Mouse (Mus musculus) stomach, postnatal 0 days (tissue): Measurements from ENCODE around the gene Pink1. TPM values are rescaled to one million over a fixed set of nuclear protein-coding genes. Genes with fewer than 3 reads are reported as not detected.

Source experiments
- ATAC-seq: fragments of 200-750 bp; cut with Nextera tagmentation; 2 replicates; pipeline ENCODE4 v1.8.0; 2017; ENCODE audit not compliant: low FRiP score, low TSS enrichment
- DNase-seq: peaks from one replicate; pipeline ENCODE4 v3.0.0-alpha.2; 2016; ENCODE audit warnings: low spot score
- H3K27ac ChIP-seq: fragments of 300-500 bp; sonication (generic); replicated peaks from 2 replicates; pipeline ENCODE4 v1.5.1; 2014; ENCODE audit warnings: mild to moderate bottlenecking, control low read depth
- H3K27me3 ChIP-seq: fragments of 300-500 bp; sonication (generic); 2 replicates; pipeline ENCODE4 v1.6.1; 2014; ENCODE audit warnings: low read length; ENCODE audit not compliant: control insufficient read depth, insufficient read depth
- H3K36me3 ChIP-seq: fragments of 300-500 bp; sonication (generic); 2 replicates; pipeline ENCODE4 v1.6.1; 2014; ENCODE audit warnings: low read length, mixed read lengths; ENCODE audit not compliant: control insufficient read depth, insufficient read depth
- H3K4me1 ChIP-seq: fragments of 300-500 bp; sonication (generic); replicated peaks from 2 replicates; pipeline ENCODE4 v1.6.1; 2014; ENCODE audit warnings: antibody characterized with exemption; ENCODE audit not compliant: control insufficient read depth, insufficient read depth
- H3K4me2 ChIP-seq: fragments of 300-500 bp; sonication (generic); replicated peaks from 2 replicates; pipeline ENCODE4 v1.6.1; 2014; ENCODE audit warnings: low read depth, mild to moderate bottlenecking, control low read depth, moderate library complexity
- H3K4me3 ChIP-seq: fragments of 300-500 bp; sonication (generic); 2 replicates; pipeline ENCODE4 v1.5.1; 2014; ENCODE audit warnings: low read depth, low read length, control low read depth
- H3K9ac ChIP-seq: fragments of 300-500 bp; sonication (generic); 2 replicates; pipeline ENCODE4 v1.6.1; 2014; ENCODE audit warnings: mild to moderate bottlenecking, low read length, control low read depth, mixed read lengths
- H3K9me3 ChIP-seq: fragments of 300-500 bp; sonication (generic); 2 replicates; pipeline ENCODE4 v1.6.1; 2016; ENCODE audit warnings: low read length; ENCODE audit not compliant: control insufficient read depth
- CTCF ChIP-seq: IDR thresholded peaks from 2 replicates; pipeline ENCODE4 v1.5.1; 2016; ENCODE audit warnings: antibody characterized with exemption, low read depth, mild to moderate bottlenecking, moderate library complexity
- EP300 ChIP-seq: optimal IDR thresholded peaks from 2 replicates; pipeline ENCODE3; 2016; ENCODE audit warnings: antibody characterized with exemption
- WGBS: fragments of 180-500 bp; shearing (Covaris S2); extraction: QIAGEN DNeasy Blood & Tissue Kit; methylation state at CpG from one replicate; pipeline ENCODE4 v1.1.7; 2014; 5-methylcytosine and 5-hydroxymethylcytosine counted together
- polyA plus RNA-seq: library from polyadenylated mRNA; unstranded; fragments of >200 nt; fragmentation: Nextera tagmentation; extraction: Ambion mirVana; gene quantifications from 2 replicates; pipeline ENCODE4 v1.2.1, GENCODE M21; 2015

Gene Pink1
- polyA plus RNA-seq: 62.1 and 77.1 TPM in 2 replicates

DNA sequence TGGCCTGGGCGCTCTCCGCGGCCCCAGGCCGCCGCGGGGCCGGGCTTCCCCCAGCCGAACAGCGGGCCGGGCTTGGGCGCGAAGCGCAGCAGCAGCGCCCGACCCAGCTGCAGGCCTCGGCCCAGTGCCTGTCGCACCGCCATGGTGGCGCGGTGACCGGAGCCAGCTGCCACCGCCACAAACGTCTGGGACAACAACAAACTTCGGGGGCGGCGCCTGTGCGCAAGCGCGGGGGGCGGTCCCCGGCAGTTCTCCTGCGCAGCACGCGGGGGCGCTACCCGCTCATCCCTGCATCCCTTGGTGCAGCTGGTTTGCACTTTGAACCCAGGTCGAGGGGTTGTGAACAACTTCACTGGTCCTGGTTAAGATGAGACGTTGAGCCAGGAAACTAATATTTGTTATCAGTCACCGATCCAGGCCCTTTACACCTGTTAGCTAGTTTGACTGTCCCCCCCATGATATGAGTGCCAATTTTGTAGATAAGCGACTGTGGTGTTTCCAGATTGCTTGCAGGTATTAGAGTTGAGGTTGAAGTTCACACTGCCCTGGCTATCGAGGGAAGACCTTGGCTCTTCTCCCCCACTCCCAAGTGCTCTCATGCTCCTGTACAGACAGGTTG lies at the start of gene Pink1:
TSS of gene Pink1 (minus strand) at position 231 of the 619 bp plus-strand sequence.
- Histone ChIP-seq H3K4me2 (peak within 1 kb of the TSS; percentile 67), H3K9me3 (no peaks in the 10 kb centered on the region), H3K9ac (peak within 1 kb of the TSS; percentile 99), H3K4me1 (no peaks in the 10 kb centered on the region), H3K27ac (peak within 1 kb of the TSS; percentile 100), H3K27me3 (no peaks in the 10 kb centered on the region), H3K4me3 (peak within 1 kb of the TSS; percentile 94), H3K36me3 (no peaks in the 10 kb centered on the region)
- TF ChIP-seq EP300: peak; percentile 39
- peak; percentile 87 for TF ChIP-seq CTCF
- WGBS: 4% methylated on average over 32 of the region's 41 CpGs
- ATAC-seq (peak; percentile 74), DNase-seq (peak; percentile 92)

DNA sequence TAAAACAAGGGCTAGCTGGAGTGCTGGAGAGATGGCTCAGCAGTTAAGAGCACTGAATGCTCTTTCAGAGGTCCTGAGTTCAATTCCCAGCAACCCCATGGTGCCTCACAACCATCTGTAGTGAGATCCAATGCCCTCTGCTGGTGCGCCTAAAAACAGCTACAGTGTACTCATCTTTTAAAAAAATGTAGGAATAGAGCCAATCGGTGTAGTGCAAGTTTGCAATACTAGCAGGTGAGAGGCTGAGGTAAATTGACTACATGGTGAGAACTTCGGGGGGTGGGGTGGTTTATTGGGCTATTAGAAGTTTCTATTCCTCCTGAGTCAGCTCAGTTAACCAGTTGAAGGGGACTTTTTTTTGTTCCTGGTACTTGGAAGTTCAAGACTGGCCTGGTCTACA lies 49.0 kb upstream of the Pink1 start:
- Histone ChIP-seq H3K27me3 (no peaks in the 10 kb centered on the region), H3K4me1 (no peaks in the 10 kb centered on the region), H3K9ac (no peak overlapping the region), H3K9me3 (no peaks in the 10 kb centered on the region), H3K4me3 (no peak overlapping the region), H3K27ac (no peak overlapping the region), H3K4me2 (no peak overlapping the region), H3K36me3 (no peaks in the 10 kb centered on the region)
- ATAC-seq (no peak), DNase-seq (no peak)
- TF ChIP-seq CTCF: no peak
- no peak for TF ChIP-seq EP300
- 86% methylated on average over 3 of the region's 3 CpGs for WGBS

DNA sequence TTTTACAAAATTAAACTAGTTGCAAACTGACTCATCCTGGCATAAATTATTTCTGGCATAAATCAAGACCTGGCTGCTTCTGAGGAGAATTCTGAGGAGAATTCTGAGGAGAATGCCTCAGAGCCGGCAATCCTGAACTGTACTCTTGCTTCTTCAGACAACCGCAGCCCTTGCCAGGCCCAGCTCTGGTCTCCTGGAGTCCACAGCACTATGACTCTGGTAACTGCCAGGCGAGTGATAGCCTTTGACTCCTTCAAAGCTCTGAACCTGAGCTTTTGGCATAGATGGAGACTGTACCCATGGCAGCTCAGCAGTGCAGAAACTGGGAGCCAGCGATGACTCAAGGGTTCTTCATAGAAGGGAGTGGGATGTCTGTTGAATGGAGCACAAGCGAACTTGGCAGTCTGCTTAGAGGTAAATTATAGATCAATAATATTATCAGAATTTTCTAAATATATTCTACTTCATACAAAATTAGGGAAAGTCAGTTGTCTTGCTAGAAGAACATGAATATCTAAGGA lies 44.9 kb upstream of the Pink1 start:
- H3K9ac ChIP-seq: no peak overlapping the region
- H3K9me3 ChIP-seq: no peaks in the 10 kb centered on the region
- no peaks in the 10 kb centered on the region for H3K4me1 ChIP-seq
- H3K4me2 ChIP-seq: no peak overlapping the region
- no peak overlapping the region for H3K27ac ChIP-seq
- H3K36me3 ChIP-seq: no peaks in the 10 kb centered on the region
- no peaks in the 10 kb centered on the region for H3K27me3 ChIP-seq
- H3K4me3 ChIP-seq: no peak overlapping the region
- 76% methylated on average over 5 of the region's 5 CpGs for WGBS
- TF ChIP-seq CTCF: no peak
- TF ChIP-seq EP300: no peak
- ATAC-seq (no peak), DNase-seq (no peak)

DNA sequence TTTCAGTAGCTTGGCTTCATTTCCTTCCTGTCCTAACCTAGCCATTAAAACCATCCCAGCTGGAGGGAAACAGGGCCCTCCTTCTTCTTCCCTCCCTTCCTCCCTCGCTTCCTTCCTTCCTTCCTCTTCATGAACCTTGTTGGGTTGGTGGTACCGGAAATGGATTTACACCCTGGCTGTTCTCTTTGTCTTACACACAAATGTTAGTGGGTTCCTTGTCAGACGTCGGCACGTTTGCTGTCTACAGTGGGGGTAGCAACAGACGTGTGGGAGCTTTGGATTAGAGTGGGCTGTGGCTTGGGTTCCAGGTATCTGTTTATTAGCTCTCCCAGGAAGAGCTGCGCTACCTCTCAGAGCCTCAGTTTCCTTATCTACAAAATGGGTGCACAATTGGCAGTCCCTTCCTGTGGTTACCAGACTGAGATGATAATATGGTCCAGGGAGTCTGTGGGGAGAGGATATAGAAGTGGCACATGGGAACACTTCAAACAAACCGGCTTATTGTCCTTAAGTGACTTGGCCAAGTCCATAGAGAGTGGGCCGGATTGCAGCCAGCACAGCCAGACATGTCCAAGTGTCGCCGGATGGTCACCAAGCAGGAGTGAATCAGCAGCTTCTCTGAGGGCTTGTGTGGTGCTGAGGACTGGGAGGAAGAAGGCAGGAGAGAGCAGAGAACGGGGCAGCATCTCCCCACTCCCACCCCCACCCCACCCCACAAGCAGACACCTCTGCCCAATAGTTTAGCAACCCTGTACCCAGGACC lies 42.6 kb upstream of the Pink1 start:
- DNase-seq (no peak), ATAC-seq (no peak)
- TF ChIP-seq CTCF (no peak), EP300 (no peak)
- H3K9me3 ChIP-seq: no peaks in the 10 kb centered on the region
- no peak overlapping the region for H3K9ac ChIP-seq
- no peak overlapping the region for H3K4me3 ChIP-seq
- H3K27me3 ChIP-seq: no peaks in the 10 kb centered on the region
- no peak overlapping the region for H3K27ac ChIP-seq
- 78% methylated on average over 12 of the region's 12 CpGs for WGBS
- H3K36me3 ChIP-seq: no peaks in the 10 kb centered on the region
- H3K4me2 ChIP-seq: no peak overlapping the region; the same call in 1 of the 2 replicates
- no peaks in the 10 kb centered on the region for H3K4me1 ChIP-seq

DNA sequence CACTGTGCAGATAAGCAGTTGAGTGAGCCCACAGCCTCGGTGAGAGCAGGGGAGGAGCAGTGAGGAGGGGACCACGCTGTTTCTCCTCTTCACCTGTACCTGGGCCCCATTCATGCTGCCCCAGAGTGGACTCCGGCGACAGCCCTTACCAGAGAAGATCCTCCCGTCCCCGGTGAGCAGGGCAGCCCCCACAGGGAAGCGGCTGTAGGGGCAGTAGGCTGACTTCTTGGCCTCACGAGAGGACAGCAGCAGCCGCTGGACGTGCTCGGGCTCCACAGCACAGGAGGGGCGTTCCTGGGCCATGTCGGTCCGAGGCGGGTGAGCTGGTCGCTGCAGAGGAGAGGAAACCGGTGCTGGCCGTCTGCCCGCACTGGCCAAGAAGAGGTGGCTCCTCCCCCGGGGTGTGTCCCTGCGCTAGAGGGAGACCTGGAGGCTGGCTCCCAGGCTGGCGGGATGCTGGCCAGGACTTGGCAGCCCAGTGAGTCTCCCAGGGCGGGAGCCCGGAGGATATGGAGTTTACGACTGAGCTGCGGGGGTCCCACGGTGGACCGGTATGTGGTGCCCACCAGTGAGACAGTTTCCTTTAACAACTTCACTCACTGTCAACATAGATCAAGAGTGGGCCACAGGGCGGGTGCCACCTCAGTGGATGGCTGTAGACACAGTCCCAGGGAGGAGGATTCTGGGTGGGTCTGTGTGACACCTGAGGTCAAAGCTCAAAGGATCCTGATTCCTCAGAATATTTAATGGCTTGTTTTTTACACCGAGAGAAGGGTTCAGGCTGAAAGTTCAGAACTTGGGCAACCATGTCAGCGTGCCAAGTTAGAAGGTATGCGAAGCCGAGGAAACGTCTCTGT lies 41.8 kb upstream of the Pink1 start, which contains the start of gene Cda:
TSS of gene Cda (minus strand) at position 352 of the 857 bp plus-strand sequence.
- Histone ChIP-seq H3K36me3 (no peaks in the 10 kb centered on the region), H3K9me3 (no peaks in the 10 kb centered on the region), H3K27me3 (no peaks in the 10 kb centered on the region), H3K4me3 (peak within 1 kb of the TSS; percentile 40), H3K4me1 (no peaks in the 10 kb centered on the region), H3K4me2 (peak within 1 kb of the TSS; percentile 58), H3K27ac (no peak within 1 kb of the TSS), H3K9ac (peak within 1 kb of the TSS; percentile 48; the same call in 1 of the 2 replicates)
- TF ChIP-seq CTCF (peak; percentile 45), EP300 (no peak)
- DNase-seq (peak; percentile 95), ATAC-seq (peak; percentile 87)
- WGBS: 8% methylated on average over 33 of the region's 34 CpGs
